In genomic region chr8:117626040-117626838, GRCm38 (mm10) we compare ENCODE assay signal across 8 mouse cellular contexts. TPM values are rescaled to one million over a fixed set of nuclear protein-coding genes. Genes with fewer than 3 reads are reported as not detected.
A peak's percentile ranks its signal among the peaks of the same experiment; 100 is the strongest.
DNase-seq lines count a peak whose midpoint lies in the region; ATAC-seq lines count a peak whose summit lies in the region.

No protein-coding gene starts in this region.

- H3K27me3 ChIP-seq in hindbrain, embryonic 11.5 days (ENCODE audit: control insufficient read depth, insufficient read depth, low read length) = no peaks in the 10 kb centered on the region

- no peak overlapping the region for H3K4me2 ChIP-seq in hindbrain, embryonic 11.5 days (replicated peaks; ENCODE audit: low read depth, low read length)

- H3K9me3 ChIP-seq in hindbrain, embryonic 11.5 days (ENCODE audit: control insufficient read depth, low read length) = no peaks in the 10 kb centered on the region

- H3K36me3 ChIP-seq in hindbrain, embryonic 11.5 days (ENCODE audit: control insufficient read depth, insufficient read depth, low read length) = no peaks in the 10 kb centered on the region

- no peak overlapping the region for H3K4me3 ChIP-seq in hindbrain, embryonic 11.5 days (ENCODE audit: low read depth, low read length)

- peak; percentile 25 for DNase-seq in gastrocnemius, postnatal 14 days
- DNase-seq in gastrocnemius, postnatal 36 days = no peak
- DNase-seq in WW6 (ENCODE audit: low read depth, low spot score) = peak; percentile 48
- peak; percentile 82 for DNase-seq in embryo, embryonic 10.5 days (ENCODE audit: low spot score)
- DNase-seq in hindbrain, embryonic 11.5 days (ENCODE audit: low spot score) = peak; percentile 77
- DNase-seq in layer of hippocampus, postnatal 10 days (ENCODE audit: low spot score in 2 of 2) = peak; percentile 59 to 74
- peak; percentile 18 to 30 for DNase-seq in spleen, postnatal 36 days (ENCODE audit: low spot score in 2 of 2)

- H3K4me1 ChIP-seq in hindbrain, embryonic 11.5 days (replicated peaks; ENCODE audit: control insufficient read depth, insufficient read depth, low read length) = no peaks in the 10 kb centered on the region

- no peak; the same call in 1 of the 2 replicates for ATAC-seq in hindbrain, embryonic 11.5 days (ENCODE audit: low FRiP score)
- peak; percentile 92 for ATAC-seq in megakaryocyte-erythroid progenitor cell, adult 5-6 weeks (replicated peaks; ENCODE audit: low FRiP score, low TSS enrichment, poor library complexity, severe bottlenecking)

- intact Hi-C loops in gastrocnemius, postnatal 14 days (cut with DNase I; ENCODE audit: low total_unique reads) = no loop called here
- intact Hi-C loops in gastrocnemius, postnatal 36 days (cut with DNase I) = no loop called here

- H3K27ac ChIP-seq in hindbrain, embryonic 11.5 days (ENCODE audit: low read depth, low read length) = no peak overlapping the region

- WGBS in hindbrain, embryonic 11.5 days = 61% methylated on average over 9 of the region's 14 CpGs

- no peak overlapping the region for H3K9ac ChIP-seq in hindbrain, embryonic 11.5 days (ENCODE audit: low read depth, low read length)

RNA-seq across cellular contexts. Expression of gene Sdr42e1, which starts 47.2 kb away (rescaled TPM):
- under 1 TPM; 0.37 to 0.55 TPM for total RNA-seq in gastrocnemius, postnatal 14 days (2021)
- total RNA-seq in gastrocnemius, postnatal 36 days (2021) = under 1 TPM; 0.33 to 0.37 TPM
- 0.74 and 1.1 TPM in 2 replicates for polyA plus RNA-seq in hindbrain, embryonic 11.5 days (2014; fragmentation: Nextera tagmentation; extraction: Ambion mirVana)
- total RNA-seq in layer of hippocampus, postnatal 10 days (2021) = 1 to 10 TPM; 2.8 to 4.1 TPM
- 2.3 and 4.0 TPM in 2 replicates for total RNA-seq in megakaryocyte-erythroid progenitor cell, adult 5-6 weeks (2014; fragmentation: Nextera tagmentation)
- total RNA-seq in megakaryocyte-erythroid progenitor cell, adult 5-6 weeks (2017) = 0.89 and 4.3 TPM in 2 replicates

Comparison
In these comparisons a context has a peak if more than half of its experiments do, and no peak if none do; other contexts are left out.
1. DNase-seq: peak in gastrocnemius, postnatal 14 days (single experiment), WW6 (single experiment), embryo, embryonic 10.5 days (single experiment), hindbrain, embryonic 11.5 days (single experiment), layer of hippocampus, postnatal 10 days (2 of 2) and spleen, postnatal 36 days (2 of 2); none in gastrocnemius, postnatal 36 days (0 of 2).